Mouse (Mus musculus) ES-E14 (cell line): ENCODE measurements around the gene Utrn.

Experiments used
- CHD2 ChIP-seq: IDR thresholded peaks from 2 replicates; pipeline ENCODE4 v1.6.1; 2014; ENCODE audit warnings: mild to moderate bottlenecking, low read depth, low read length, inconsistent platforms
- HCFC1 ChIP-seq: IDR thresholded peaks from 2 replicates; pipeline ENCODE4 v1.6.1; 2012; ENCODE audit warnings: low read length, inconsistent platforms, borderline replicate concordance; ENCODE audit not compliant: insufficient read depth
- MAFK ChIP-seq: IDR thresholded peaks from 2 replicates; pipeline ENCODE4 v1.6.1; 2014; ENCODE audit warnings: mild to moderate bottlenecking, low read depth, low read length, inconsistent platforms; ENCODE audit not compliant: insufficient read depth
- ZC3H11A ChIP-seq: IDR thresholded peaks from 2 replicates; pipeline ENCODE4 v1.6.1; 2012; ENCODE audit warnings: low read depth, mild to moderate bottlenecking, inconsistent platforms, low read length, borderline replicate concordance
- ZNF384 ChIP-seq: IDR thresholded peaks from 2 replicates; pipeline ENCODE4 v1.6.1; 2012; ENCODE audit warnings: low read depth, low read length, inconsistent platforms

DNA sequence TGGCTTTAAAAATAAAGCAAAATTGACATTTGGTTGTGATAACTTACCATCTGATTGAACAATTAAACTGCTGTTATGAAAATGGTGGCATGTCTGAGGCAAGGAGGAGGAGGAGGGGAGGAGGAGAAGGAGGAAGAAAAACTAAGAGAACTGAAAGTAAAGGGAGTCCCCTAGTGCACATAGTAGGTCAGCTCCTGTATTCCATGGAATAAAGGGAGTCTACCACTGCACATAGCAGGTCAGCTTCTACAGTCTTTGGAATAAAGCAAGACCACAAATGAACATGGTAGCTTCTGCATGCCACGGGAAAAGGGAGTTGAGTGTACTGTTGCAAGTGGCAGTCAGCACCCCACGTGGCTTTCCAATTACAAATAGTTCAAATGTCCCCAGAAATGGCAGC is 323.7 kb downstream of the Utrn start:
- TF ChIP-seq MAFK (no peak), CHD2 (no peak), ZC3H11A (no peak), HCFC1 (no peak), ZNF384 (no peak)
